Mouse (Mus musculus) cerebellum, postnatal 4 days (tissue): Measurements from ENCODE around the gene Sycp2.

Source experiments
- DNase-seq, 2 experiments: peaks; one replicate each; pipeline ENCODE4 v3.0.0; 2022; ENCODE audit warnings: low spot score in 2 of 2, mixed read lengths in 1 of 2

Sycp2 gene

DNA sequence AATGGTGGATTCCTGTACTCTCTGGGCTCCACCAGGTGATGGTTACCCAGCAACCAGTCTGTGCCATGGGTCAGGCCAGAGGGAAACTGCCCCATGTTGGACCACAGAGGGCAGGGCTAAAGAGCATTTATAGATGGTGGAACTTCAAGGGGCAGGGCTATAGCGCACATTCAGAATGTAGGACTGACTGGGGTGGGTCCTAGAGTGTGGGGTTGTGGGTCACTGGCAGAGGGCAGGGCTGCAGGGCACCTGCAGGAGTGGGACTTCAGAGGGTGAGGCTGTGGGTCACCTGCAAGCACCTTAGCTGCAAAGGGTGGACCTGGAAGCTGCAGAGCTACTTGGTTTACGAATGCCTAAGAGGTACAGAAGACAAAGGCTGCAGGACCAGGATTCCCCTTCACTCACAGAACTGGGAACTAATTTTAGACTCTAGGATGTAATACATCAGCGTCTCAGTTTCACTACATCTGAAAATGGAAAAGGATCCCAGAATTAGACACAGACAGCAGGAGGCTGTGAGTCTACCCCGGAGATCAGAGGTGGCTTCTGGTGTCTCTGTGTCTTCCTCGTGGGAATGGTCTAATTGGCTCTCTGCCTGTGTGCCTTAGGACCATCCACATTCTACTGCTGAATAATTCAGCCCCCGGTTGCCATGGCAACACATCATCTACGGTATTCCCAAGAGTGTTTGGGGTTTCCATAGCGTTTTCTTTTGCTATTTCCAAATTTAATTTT is 103.9 kb downstream of the Sycp2 start:
- peak in 1 of 2 experiments; percentile 44 for DNase-seq
